Mouse (Mus musculus) cerebellum, postnatal 10 days (tissue): ENCODE results near the gene Myzap.
A peak's percentile ranks its signal among the peaks of the same experiment; 100 is the strongest.

Experiments used
- DNase-seq, 2 experiments: peaks; one replicate each; pipeline ENCODE4 v3.0.0; 2021; ENCODE audit warnings: mixed read lengths in 2 of 2

Gene Myzap

DNA sequence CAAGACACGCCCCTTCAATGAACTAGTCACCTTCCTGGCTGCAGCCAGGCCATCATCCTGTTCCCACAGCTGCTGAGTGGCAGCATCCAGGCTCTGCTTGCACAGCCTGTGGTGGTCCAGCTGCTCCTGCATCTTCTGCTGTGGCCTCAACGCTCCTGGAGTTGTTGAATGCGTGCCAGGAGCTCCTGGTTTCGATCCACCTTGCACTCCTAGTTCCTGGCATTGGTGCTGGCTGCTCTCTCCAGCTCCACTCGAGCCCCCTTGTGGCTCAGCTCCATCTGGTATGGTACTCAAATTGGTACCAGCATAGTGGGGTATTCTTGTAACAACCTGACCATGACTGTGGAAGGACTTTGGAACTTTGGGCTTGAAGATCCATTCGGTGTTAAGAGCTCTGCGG lies 7.7 kb upstream of the Myzap start:
- peak; percentile 66 to 70 for DNase-seq

DNA sequence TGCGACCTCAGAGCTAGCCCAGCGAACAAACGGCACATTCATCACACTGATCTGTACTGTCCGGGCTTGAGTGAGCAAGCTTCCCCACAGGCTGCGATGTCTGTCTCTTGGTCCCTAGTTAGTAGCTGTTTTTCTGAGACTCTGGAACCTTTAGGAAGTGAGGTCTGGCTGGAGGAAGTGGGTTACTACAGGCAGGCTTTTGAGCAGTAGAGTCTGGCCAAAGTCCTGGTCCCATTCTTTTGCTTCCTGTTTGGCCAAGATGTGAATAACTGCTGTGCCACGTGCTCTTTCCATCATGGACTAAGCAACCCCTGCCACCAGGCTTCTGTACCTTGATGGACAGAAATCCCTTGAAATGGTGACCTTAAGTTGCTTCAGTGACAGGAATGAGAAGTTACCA lies 4.7 kb upstream of the Myzap start:
- DNase-seq = no peak

DNA sequence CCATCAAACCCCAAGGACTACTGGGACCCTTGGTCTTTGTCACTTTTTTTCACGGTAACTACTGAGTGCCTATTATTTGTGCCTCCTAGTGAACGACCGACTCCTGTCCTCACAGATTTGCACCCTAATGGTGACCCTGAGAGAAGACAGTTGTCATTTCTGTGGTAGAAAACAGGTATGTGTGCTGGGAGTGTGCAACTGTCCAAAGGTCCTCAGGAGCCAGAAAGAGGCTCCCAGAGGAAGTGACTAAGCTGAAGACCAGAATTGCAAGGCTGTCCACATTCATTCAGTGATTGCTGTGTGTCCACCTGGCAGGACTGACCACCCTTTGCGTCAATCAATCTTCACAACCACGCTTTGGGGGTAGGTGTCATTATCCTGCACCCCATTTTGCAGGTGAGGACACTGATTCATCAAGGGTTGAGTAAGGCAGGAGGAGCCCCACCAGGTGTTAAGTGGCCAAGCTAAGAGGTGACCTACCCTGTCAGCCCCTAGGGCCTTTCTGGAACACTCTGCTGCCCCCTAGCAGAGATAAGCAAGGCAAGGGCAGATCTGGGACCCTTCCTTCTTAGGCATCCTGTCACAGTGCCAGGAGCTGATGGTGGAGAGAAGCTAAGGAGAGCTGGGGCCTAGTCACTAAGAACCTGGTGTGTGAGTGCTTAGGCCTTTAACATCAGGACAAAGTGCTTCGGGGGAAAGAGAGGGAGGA lies 571 bp upstream of the Myzap start:
- peak in 1 of 2 experiments; percentile 18 for DNase-seq

DNA sequence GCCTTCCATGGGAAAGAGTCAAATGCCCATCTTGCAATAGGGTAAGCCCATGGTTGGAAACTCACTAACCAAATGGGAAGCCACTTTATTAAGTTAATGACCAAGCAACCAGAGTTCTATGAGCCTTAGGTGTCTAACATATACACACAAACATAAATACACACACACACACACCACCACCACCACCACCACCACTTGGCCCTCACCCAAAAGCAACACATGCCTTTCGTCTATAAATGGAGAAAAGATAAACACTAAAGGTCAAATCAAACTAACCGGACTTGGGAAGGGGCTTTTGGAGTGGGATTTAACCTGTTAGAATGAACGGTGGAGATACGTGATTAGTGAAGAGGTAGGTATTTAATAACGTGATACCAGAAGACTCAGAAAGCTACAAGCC lies 1.1 kb downstream of the Myzap start:
- DNase-seq = no peak

DNA sequence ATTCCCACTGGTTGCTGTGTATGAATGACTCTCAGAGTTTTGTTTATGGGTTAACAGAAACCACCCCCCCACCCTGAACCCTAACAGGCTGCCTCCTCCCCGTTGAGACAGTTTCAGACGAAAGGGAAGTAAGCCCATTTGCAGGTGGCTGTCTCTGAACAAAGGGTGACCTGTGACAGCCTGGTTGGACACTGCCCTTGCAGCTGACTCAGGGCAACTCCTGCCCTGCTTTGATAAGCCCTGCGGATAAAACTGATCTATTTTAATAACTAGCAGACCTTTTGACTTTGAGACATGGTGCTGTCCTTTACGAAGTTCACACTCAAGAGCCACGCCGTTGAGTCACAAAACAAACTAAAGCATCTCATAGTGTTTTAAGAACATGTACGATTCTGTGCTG lies 2.4 kb downstream of the Myzap start:
- DNase-seq = no peak

DNA sequence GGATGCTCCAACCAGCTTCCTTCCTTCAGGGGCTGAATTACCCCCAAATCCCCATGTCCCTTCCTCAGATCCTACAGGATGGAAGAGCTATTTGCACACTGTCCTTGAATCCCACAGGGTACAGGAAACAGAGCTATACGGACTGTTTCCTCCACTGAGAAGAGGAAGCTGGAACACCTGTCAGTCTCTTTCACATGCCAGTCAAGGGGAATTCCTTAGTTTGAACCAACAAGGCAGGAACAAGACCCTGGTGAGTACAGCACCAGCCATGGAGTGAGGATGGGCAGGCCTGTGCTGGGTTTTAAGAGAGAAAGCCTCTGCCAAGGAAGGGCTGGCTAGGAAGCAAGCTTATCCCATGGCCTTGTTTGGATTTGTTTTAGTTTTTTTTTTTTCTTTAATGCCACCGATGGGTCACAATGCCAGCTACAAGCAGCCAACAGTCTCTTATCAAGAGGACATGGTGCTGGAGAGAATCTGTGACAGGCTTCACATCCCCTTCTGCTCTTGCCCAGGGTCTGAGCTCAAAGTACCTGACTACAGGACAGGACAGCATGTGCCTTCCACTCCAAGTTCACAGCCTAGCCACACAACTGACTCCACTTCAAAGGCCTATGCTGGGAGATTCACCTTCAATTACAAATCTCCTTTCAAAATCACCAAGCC lies 3.1 kb downstream of the Myzap start:
- DNase-seq = no peak

DNA sequence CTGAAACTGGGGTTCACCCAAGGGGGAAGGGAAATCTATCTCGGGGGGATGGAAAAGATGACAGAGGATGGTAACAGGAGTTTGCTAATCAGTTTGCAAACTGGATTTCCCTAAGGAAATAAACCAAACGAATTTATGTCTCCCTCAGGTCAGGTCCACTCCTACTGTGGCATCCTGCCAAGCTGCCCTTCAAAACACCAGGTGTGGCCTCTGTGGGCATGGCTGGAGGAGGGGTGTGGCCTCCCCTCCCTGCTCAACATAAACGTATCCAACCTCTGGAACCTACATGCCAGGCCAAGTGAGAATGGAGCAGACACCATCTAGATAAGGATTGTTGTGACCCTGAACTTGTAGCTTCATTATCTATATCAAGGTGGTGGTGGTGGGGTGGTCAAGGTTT lies 5.8 kb downstream of the Myzap start:
- DNase-seq = no peak

DNA sequence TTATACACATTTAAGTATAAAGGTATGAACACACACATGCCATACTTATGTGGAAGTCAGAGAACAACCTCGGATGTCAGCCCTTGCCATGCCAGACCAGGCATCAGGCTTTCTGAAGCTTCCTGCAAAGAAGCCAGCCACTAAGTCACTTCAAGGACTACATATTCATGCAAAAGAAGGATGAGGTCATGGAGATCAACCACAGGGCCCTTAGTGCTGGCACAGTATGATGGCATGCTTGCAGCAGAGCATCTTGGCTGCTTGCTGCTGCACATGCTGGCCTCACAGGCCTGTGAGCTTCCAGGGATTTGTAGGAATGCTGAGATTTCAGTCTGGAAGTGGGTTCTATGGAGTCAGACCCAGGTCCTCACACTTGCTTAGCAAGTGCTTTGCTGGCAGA lies 9.4 kb downstream of the Myzap start:
- DNase-seq = no peak

DNA sequence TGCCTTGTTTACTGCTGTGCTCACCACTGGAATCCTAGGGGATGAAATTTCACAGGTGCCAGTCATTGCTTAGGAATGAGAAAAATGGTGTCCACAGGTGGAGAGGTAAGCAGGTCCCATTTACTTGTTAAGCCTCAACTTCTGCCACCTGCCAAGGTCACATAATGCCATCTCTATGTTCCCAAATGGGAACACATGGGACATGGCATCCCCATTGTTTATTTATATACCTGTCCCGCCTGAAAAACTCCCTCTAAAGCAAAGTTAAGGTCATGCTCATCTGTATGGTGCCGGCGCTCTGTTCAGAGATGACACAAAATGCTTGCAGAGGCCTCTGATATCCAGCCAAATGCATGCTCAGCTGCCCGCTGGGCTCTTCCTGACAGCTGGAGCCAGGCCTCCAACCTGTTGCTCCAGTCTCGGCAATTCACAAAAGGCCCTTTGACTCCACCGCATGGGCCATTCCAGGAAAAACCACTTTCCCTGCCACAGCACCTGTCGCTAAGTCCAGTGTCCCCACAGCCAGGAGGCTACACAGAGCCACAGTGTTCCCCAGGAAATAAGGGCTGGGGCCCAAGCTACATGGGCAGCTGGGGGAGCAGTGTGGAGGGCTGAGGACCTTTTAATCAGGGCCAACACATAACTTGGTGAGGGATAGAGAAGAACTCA lies 13.1 kb downstream of the Myzap start:
- peak; percentile 59 for DNase-seq

DNA sequence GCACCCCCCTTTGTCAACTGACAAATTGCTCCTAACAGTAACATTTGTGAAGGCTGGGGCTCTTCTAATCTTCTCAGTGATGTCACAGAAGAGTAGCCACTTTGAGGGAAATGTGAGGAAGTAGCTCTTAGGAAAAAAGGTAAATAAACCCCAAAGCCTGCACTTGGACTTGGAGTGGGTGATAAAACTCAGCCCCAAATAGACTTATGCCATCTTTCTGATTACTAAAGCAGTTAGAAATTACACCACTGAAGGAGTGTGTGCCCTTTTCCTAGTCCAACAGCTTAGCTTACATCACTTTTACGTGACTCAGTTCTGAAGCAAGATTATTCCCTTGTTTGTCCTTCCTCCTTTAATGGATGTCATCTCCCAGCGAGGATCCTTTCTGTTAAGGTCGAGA lies 17.7 kb downstream of the Myzap start:
- DNase-seq = no peak

DNA sequence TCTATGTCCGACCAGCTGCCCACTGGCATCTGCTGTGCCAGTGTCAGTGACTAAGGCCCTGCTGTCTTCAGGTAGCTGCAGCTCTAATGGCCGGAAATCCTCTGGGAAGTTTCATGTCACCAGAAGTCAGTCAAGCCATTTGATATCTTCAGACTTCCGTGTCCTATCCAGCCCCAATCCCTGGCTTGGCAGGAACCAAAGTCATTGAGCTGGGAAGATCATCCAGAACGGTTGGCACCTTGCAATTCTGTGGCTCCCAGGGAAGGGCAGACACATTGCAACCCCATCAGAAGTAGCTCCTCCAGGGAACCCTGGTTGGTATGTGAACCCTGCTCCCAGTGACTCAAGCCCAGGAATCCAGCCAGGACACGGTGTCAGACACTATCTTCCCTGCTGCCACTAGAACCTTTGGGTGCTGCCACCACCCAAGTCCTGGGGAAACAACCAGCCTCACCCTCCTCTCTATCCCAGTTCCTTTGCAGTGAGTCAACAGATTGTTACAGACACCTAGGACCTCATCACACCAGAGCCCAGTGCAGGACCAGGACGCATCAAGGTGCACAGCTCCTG lies 18.3 kb downstream of the Myzap start:
- no peak for DNase-seq

DNA sequence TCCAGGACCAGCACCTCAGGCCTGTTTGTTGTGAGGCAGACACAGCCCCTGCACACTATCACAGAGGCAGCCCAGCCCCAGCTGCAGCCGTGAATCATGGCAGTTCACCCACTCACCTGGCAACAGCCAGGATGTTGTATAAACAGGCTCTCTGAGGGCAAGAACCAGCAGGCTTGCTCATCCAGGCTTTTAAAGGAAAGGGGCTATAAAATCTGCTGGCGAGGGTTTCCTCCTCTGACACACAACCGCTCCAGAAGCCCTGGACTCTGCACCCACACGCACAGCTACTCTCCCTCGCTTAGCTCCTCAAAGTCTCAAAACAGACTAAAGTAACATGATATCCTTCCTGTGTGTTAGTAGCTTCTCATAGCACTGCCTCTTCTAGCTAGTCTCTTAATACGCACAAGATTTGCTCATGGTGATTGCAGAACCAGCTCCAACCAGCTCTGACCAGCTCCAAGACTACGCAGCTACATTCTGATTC lies 21.0 kb downstream of the Myzap start:
- no peak for DNase-seq

DNA sequence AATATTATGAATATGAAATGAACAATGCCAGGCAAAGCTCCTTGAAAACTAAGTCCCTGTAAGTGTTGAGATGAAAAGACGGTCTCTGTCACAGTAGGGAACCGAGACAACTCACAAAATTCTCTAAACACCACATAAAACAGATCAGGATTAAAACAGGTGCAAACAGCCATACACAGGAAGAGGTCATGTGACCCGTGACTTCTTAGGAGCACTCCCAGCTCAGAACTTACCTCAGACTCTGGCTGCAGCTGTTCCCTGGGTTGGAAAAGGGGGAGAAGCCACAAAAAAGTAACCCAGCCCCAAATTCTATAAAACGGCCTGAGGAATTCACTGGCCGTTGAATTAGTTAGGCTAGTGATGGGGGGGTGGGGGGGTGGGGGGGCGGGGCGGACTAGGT lies 22.0 kb downstream of the Myzap start:
- DNase-seq = no peak

DNA sequence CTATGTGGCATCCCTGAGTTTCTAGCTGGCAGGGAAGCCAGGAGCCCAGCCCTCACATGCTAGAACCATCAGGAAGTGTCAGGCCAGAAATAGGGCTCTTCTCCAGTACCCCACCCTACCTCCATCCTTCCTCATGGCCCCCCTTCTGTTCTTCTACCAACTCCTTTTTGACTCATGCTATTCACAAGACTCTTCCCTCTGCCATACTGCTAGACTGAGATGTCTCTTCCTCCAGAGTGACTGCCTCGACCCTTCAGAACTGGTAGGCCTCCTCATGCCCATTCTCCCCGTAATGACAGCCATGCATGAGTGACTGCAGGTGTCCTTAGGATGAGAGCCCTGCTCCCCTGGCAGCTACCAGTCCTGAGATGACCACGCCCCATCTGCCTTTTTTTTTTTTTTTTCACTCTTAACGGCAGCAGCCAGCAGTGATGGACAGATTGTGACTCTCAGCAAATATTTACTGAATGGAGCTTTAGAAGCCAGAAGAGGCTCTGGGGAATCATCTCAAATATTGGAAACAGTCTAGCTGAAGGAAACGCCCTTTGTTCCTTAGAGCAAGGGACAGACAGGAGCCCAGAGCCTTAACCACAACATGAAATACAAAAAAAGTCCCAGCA lies 23.7 kb downstream of the Myzap start:
- DNase-seq = no peak

DNA sequence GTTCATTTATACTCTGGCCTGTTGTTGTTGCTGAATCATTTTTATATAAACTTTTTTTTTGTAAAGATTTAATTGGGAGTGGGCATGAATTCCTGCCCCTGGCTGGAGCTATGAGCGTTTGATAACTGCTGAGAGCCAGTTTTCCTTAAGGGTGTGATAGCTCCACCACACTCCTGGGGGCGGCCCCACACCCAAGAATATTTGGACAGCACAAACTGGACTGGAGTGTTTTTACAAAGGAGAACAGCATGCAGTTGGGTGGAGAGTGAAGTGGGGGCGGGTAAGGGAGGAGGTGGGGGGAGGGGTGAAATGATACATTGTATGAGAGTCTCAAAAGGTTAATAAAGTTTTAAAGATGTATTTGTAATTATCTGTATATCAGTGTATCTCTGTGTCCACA lies 24.8 kb downstream of the Myzap start:
- no peak for DNase-seq

DNA sequence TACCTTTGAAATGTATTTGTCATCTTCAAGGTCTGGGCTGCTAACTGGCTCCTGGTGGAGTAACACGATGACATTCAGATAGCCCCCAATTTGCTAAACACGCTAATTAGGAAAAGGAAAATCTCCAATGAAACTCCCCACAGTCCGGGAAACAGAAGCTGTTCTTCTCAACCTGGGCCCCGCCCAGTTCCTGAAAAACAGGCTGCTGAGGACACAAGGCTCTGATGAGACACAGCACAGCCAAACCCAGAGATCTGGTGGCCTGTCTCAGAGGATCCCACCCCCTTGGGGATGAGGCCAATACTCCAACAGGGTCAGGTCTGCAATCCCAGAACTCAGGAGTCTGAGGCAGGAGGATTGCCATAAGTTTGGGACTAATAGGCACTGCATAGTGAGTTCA lies 25.4 kb downstream of the Myzap start:
- DNase-seq = no peak

DNA sequence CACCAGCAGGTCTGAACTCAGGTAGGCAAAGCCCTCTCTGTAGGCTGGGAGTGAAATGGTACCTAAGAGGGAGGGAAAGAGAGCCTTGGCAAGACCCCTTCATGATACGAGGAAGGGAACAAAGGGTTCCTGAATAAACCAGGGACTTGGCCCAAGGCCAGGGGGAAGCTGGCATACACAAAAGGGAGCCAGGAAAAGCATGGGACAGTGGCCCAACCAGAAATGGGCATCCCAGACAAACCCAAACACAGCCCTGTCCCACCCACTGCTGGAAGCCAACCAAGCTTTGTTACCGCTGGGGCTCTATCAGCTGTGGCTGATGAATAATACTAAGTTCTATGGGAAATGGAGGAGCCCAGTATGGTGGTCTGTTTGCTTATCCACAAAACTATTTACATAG lies 34.4 kb downstream of the Myzap start:
- DNase-seq = peak; percentile 76 to 80

DNA sequence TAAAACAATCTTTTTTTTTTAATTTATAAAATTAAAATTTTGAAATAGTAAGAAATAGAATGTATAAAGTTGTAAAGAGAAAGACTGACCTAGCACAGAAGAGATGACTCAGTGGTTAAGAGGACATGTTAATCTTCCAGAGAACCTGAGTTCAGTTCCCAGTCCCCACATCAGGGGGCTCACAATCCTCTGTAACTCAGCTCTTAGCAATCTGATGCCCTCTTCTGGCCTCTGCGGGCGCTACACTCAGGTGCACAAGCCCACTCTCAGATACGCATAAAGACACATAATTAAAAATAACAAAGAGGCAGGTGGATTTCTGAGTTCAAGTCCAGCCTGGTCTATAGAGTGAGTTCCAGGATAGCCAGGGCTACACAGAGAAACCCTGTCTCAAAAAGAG lies 38.2 kb downstream of the Myzap start:
- no peak for DNase-seq

DNA sequence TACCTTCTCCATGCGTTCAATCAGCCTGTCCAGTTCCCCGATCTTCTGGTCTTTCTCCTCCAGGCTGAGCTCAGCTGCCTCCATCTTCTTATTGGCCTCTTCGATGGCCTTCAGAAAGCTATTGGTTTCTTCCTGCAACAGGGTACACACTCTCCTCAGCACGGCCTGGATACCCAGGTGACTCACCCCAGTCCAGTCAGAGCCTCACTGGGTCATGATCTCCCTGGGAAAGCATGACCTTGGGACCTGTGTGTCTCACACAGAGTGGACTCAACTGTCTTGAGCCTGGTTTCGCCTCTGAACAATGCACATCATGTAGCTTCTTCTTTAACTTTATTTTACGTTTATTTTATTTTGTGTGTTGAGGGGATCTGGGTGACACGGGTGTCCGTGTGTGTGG lies 42.0 kb downstream of the Myzap start:
- no peak for DNase-seq

DNA sequence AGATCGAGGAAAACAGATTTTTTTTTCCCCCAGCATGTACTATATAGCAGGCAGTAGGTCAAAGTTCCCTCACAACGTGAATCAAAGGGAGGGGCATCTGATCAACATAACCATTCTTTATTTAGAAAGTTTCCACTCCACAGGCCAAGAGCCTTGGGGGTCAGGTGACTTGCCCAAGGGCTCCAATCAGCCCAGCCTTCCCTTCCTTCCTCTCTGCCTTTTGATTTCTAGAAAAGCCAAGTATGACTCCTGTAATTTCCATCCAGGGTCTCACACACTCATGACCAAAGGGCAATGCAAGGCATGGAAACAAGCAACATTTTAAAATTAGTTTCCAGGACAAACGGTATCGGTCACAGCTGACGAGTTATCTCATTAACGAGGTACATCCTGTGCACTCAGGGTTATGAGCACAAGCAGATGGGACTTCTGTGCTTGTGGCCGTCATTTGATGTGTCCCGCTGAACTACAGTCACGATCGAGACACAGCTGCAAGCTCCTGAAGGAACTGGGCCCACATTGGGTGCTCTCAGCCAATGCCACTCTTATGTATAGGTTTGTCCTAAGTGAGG lies 44.4 kb downstream of the Myzap start:
- no peak for DNase-seq

DNA sequence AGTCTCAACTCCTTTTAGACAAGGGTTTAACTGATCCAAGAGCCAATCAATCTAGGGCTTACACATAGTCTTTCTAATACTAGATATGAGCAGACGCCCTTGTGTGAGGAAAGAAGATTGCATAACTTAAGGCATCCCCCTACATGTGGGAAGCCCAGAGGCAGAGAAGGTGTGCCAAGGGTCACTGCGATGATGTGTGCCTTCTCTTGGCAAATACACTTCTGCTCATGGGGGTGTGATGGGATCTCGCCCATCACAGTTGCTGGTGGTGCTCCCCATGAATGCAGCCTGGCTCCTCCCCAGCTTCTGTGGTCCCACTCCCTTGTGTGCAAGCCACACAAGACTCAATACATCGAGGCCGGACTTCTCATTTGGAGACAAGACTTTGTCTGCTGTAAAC lies 47.3 kb downstream of the Myzap start:
- DNase-seq = no peak

DNA sequence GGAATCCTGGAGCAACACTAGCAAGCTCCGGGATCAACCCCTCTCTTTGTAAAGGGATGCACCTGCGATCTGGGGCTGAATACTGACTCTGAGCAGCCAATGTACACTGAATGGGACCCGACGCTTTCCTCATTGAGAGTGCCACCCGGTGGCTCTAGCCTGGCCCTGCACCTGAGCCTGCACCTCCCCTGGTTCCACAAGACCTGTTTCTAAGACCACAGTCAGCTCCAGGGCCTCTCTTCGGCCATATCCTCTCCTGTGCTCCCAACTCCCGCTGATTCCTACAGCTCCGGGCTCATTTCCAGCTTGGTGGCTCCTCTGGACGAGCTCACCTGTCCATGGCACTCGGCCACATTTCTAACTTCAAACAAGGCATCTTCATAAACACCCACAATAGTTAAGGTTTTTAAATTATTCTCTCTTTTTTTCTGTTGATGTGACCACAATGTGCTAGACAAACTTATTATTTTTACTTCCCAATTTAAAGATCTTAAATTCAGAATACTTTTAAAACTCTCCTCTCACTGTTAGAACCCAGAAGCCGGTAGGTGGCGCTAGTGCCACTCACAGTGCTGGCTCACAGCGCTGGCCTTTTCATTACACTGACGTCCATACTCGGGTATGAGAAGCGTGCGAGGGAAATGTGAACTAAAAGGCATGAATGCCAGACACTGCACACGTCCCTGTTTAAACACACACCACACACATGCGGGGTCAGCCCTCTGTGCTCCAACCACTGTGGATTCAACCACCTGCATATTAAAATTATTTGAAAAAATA lies 48.5 kb downstream of the Myzap start:
- DNase-seq = peak; percentile 93 to 94
